Mouse (Mus musculus) small intestine, adult 2 months (tissue): ENCODE results near the gene Rhebl1.

Experiments
- CTCF ChIP-seq: fragments of 200-500 bp; IDR thresholded peaks from 2 replicates; pipeline ENCODE4 v1.5.1; 2012; ENCODE audit warnings: low read depth, mild to moderate bottlenecking, control low read depth, inconsistent platforms, low read length, moderate library complexity, mixed read lengths; ENCODE audit not compliant: insufficient replicate concordance, insufficient read length; ENCODE audit errors: extremely low read depth
- POLR2A ChIP-seq: fragments of 200-500 bp; IDR thresholded peaks from 2 replicates; pipeline ENCODE4 v1.6.1; 2012; ENCODE audit warnings: low read depth, mild to moderate bottlenecking, control low read depth, inconsistent platforms, low read length, moderate library complexity

DNA sequence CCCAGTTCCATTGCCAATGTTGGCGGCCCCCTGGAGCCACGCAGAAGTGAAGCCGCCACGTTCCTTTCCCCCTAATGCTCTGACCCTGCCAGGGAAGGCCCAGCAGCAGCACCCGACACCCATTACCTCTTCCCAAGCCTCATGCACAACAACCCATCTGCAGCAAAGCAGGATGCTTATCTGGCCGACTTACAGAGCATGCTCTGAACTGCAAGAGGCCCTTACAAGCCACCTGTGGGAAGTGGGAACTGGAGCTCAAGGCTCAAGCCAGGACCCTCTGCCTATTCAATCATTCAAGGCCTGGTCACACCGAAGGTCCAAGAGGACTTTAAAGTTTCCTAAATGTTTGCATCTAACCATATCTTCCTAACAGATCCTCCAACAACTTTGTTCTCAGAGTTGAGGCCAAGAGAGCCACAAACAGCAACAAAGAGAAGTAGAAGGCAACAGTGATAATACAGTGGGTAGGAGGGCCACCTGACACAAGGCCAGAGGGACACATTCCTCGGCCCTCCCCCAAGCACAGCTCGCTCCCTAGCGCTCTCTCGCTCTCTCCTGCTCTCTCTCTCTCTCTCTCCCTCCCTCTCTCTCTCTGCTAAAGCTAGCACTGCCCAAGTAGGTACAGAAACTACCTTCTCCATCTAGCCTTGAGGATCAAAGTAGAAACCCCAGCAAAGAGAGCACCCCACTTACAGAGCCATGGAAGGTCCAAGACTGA lies 25.8 kb downstream of the Rhebl1 start:
- TF ChIP-seq CTCF (no peak), POLR2A (no peak)
